Mouse (Mus musculus): ENCODE results near the gene Pilrb2. TPM values are rescaled to one million over a fixed set of nuclear protein-coding genes. Genes with fewer than 3 reads are reported as not detected.

The Pilrb2 gene
- polyA plus RNA-seq, 1 experiment from 2014 or later: 6.2 TPM

DNA sequence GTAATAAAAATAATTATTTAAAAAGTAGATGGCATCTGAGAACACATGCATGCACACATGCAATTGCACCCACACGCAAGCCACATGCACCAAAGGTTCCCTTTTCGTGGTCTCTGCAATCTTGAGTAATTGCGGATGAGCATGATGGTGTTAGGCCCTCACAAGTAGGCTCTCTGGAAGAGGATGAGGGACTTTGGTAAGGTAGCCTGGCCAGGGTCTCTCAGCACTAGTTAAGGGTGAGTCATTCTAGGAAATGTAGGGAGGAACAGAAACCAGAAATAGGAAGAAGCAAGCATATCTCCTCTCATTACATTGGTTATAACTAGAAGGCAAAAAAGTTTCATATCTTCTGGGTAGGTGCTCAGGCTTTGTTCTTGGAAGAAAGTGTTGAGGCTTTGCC lies 46.6 kb downstream of the Pilrb2 start:
- Histone ChIP-seq H3K36me3 (ENCODE audit: insufficient read depth, low read length) (no peaks in the 10 kb centered on the region), H3K4me1 (ENCODE audit: insufficient read depth, low read depth, low read length) (no peaks in the 10 kb centered on the region), H3K4me3 (ENCODE audit: low read depth, low read length) (no peak overlapping the region), H3K27ac (ENCODE audit: low read length) (no peak overlapping the region), H3K27me3 (replicated peaks; ENCODE audit: insufficient read depth, low read length) (no peaks in the 10 kb centered on the region), H3K4me2 (replicated peaks; ENCODE audit: low read depth, low read length) (no peak overlapping the region), H3K9ac (replicated peaks; ENCODE audit: low read depth) (no peak overlapping the region), H3K9me3 (ENCODE audit: low read length) (no peaks in the 10 kb centered on the region)
- ATAC-seq (no peak), DNase-seq (ENCODE audit: low spot score) (no peak)
- TF ChIP-seq EP300 (IDR thresholded peaks at IDR 0.05) (no peak), CTCF (IDR thresholded peaks at IDR 0.05) (no peak)
- 87% methylated on average over 3 of the region's 3 CpGs for WGBS

DNA sequence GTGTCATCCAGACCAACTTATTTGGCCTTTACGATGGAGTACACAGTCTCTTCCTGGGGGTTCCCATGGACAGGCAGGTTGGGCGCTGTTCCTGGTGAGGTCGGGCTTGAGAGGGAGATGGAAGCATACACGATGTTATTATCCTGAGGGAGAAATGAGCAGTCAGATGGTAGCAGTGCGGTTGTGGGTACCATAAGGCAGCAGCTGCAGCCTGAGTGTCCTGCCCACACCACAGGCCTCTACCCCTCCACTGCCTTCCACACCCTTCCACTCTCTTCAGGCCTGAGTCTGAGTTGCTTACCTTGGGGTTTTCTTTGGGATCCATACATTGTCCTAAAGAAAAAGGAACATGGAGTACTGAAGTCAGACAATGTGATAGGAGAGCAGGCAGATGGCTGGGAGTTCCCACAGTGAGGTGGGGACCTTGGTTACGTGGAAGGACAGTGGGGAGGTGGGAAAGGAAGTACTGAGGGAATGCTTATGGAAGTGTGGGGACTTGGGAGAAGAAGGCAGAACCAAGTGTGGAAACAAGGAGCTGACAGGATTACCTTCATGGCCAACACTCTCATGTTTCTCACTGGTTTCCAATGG lies 48.1 kb downstream of the Pilrb2 start:
- Histone ChIP-seq H3K27me3 (replicated peaks; ENCODE audit: insufficient read depth, low read length) (no peaks in the 10 kb centered on the region), H3K27ac (ENCODE audit: low read length) (no peak overlapping the region), H3K4me1 (ENCODE audit: insufficient read depth, low read depth, low read length) (no peaks in the 10 kb centered on the region), H3K4me3 (ENCODE audit: low read depth, low read length) (no peak overlapping the region), H3K36me3 (ENCODE audit: insufficient read depth, low read length) (no peaks in the 10 kb centered on the region), H3K9me3 (ENCODE audit: low read length) (no peaks in the 10 kb centered on the region), H3K9ac (replicated peaks; ENCODE audit: low read depth) (no peak overlapping the region), H3K4me2 (replicated peaks; ENCODE audit: low read depth, low read length) (no peak overlapping the region)
- TF ChIP-seq EP300 (IDR thresholded peaks at IDR 0.05): no peak
- no peak for TF ChIP-seq CTCF (IDR thresholded peaks at IDR 0.05)
- WGBS: 87% methylated on average over 6 of the region's 6 CpGs
- DNase-seq (ENCODE audit: low spot score): no peak
- ATAC-seq: no peak

DNA sequence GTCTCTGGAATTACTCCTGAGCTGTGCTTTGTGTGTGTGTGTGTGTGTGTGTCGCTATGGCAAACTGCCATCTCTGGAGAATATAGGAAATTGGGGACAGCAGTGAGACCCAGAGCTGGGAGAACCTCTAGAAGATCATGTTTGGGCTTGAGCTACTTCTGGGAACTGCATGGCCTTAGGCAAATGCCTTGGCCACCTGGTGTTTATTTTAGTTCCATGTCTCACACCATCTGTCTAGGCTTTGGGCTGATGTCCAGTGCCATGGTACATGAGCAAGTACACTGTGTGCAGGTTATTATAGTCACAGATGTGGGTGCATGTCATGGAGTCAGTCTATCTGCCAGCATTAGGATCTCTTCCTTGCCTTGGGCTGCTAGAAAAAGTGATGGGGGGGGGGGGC lies 49.0 kb downstream of the Pilrb2 start:
- Histone ChIP-seq H3K9ac (replicated peaks; ENCODE audit: low read depth) (no peak overlapping the region), H3K4me3 (ENCODE audit: low read depth, low read length) (no peak overlapping the region), H3K9me3 (ENCODE audit: low read length) (no peaks in the 10 kb centered on the region), H3K36me3 (ENCODE audit: insufficient read depth, low read length) (no peaks in the 10 kb centered on the region), H3K27me3 (replicated peaks; ENCODE audit: insufficient read depth, low read length) (no peaks in the 10 kb centered on the region), H3K27ac (ENCODE audit: low read length) (no peak overlapping the region), H3K4me1 (ENCODE audit: insufficient read depth, low read depth, low read length) (no peaks in the 10 kb centered on the region; the same call in 1 of the 2 replicates), H3K4me2 (replicated peaks; ENCODE audit: low read depth, low read length) (no peak overlapping the region)
- TF ChIP-seq CTCF (IDR thresholded peaks at IDR 0.05) (no peak), EP300 (IDR thresholded peaks at IDR 0.05) (no peak)
- DNase-seq (ENCODE audit: low spot score): no peak
- no peak for ATAC-seq
- WGBS: 82% methylated on average over 1 of the region's 1 CpGs

DNA sequence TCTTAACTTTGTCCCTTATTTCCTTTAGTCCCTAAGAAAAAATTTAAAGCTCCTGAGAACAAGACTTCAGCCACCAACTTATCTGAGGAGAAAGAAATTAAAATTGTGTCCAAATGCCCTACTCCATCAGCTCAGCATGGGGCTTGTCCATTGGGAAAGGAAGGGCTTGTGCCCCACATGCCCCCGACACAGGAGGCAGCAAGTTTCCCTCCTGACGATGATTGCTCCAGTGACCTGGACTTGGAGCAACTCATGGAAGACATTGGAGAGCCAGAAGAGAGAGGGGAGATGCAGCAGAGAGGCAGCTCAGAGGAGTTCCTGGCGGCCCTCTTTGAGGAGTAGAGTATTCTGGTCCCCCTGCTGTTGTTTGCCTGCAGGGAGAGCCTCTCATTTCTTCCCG lies 49.5 kb downstream of the Pilrb2 start:
- Histone ChIP-seq H3K36me3 (ENCODE audit: insufficient read depth, low read length) (no peaks in the 10 kb centered on the region), H3K27me3 (replicated peaks; ENCODE audit: insufficient read depth, low read length) (no peaks in the 10 kb centered on the region), H3K9ac (replicated peaks; ENCODE audit: low read depth) (no peak overlapping the region), H3K27ac (ENCODE audit: low read length) (no peak overlapping the region), H3K4me2 (replicated peaks; ENCODE audit: low read depth, low read length) (no peak overlapping the region), H3K9me3 (ENCODE audit: low read length) (no peaks in the 10 kb centered on the region), H3K4me3 (ENCODE audit: low read depth, low read length) (no peak overlapping the region), H3K4me1 (ENCODE audit: insufficient read depth, low read depth, low read length) (no peaks in the 10 kb centered on the region; the same call in 1 of the 2 replicates)
- ATAC-seq: no peak
- TF ChIP-seq EP300 (IDR thresholded peaks at IDR 0.05) (no peak), CTCF (IDR thresholded peaks at IDR 0.05) (no peak)
- DNase-seq (ENCODE audit: low spot score): no peak
- 74% methylated on average over 4 of the region's 4 CpGs for WGBS

DNA sequence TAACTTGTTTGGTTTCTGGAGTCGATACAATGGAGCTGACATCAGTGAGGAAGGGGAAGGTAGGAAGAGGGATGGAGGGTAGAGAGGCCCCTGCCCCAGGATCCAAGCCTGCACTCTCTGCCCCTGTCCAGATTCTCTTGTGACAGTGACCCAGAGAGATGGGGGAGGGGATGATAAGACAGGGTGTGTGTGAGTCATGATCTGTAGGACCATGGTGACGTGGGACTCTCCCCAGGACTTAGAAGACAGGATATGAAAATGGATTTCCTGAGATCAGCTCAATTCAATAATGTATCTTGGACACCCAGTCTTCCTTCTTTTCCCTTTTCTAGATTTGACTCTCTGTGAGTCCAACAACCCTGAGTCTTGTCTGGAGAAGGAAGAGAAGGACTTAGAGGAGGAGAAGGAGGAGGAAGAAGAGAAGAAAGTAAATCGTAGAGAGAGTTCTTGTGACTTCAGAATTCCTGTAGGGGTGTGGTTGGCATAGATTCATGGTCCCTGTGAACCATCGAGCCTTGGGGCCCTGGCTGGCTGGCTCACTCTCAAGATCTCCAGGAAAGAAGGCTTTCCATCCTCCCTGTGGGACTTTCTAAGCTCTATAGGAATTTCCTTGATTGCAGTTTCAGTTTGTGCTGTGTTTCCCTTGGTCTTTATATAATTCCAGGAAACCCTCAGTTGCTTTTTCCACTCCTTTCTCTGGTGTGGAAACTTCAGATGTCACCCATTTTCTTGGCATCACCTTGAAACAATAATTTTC lies 54.0 kb downstream of the Pilrb2 start:
- TF ChIP-seq EP300 (IDR thresholded peaks at IDR 0.05) (no peak), CTCF (IDR thresholded peaks at IDR 0.05) (no peak)
- Histone ChIP-seq H3K4me1 (ENCODE audit: insufficient read depth, low read depth, low read length) (no peaks in the 10 kb centered on the region; the same call in 1 of the 2 replicates), H3K9ac (replicated peaks; ENCODE audit: low read depth) (no peak overlapping the region), H3K4me2 (replicated peaks; ENCODE audit: low read depth, low read length) (no peak overlapping the region), H3K27me3 (replicated peaks; ENCODE audit: insufficient read depth, low read length) (no peaks in the 10 kb centered on the region), H3K4me3 (ENCODE audit: low read depth, low read length) (no peak overlapping the region), H3K9me3 (ENCODE audit: low read length) (no peaks in the 10 kb centered on the region), H3K36me3 (ENCODE audit: insufficient read depth, low read length) (no peaks in the 10 kb centered on the region), H3K27ac (ENCODE audit: low read length) (no peak overlapping the region)
- ATAC-seq (peak; percentile 43), DNase-seq (ENCODE audit: low spot score) (peak; percentile 48)
- WGBS: 34% methylated on average over 4 of the region's 4 CpGs

Other genes with a start within 250 kb of the Pilrb2 start
- gene Fbxo24, start 242.8 kb downstream of the Pilrb2 start, polyA plus RNA-seq (2015; fragmentation: Nextera tagmentation; extraction: Ambion mirVana): 0.19 and 0.51 TPM in 2 replicates
- 47.4 and 50.7 TPM in 2 replicates for gene Lrch4, start 242.7 kb downstream of the Pilrb2 start, polyA plus RNA-seq (2015; fragmentation: Nextera tagmentation; extraction: Ambion mirVana)
- gene Gm20605, start 242.6 kb downstream of the Pilrb2 start, polyA plus RNA-seq (2015; fragmentation: Nextera tagmentation; extraction: Ambion mirVana): 11.6 and 12.3 TPM in 2 replicates
- 12.3 and 13.2 TPM in 2 replicates for gene Sap25, start 230.5 kb downstream of the Pilrb2 start, polyA plus RNA-seq (2015; fragmentation: Nextera tagmentation; extraction: Ambion mirVana)
- gene Irs3, start 226.1 kb downstream of the Pilrb2 start, polyA plus RNA-seq (2015; fragmentation: Nextera tagmentation; extraction: Ambion mirVana): 0.80 and 0.96 TPM in 2 replicates
- 14.2 and 14.9 TPM in 2 replicates for gene Agfg2, start 187.1 kb downstream of the Pilrb2 start, polyA plus RNA-seq (2015; fragmentation: Nextera tagmentation; extraction: Ambion mirVana)
- 0.51 and 0.65 TPM in 2 replicates for gene Nyap1, start 130.2 kb downstream of the Pilrb2 start, polyA plus RNA-seq (2015; fragmentation: Nextera tagmentation; extraction: Ambion mirVana)
- gene Tsc22d4, start 126.1 kb downstream of the Pilrb2 start, polyA plus RNA-seq (2015; fragmentation: Nextera tagmentation; extraction: Ambion mirVana): 119 and 129 TPM in 2 replicates
- 28.8 and 29.8 TPM in 2 replicates for gene Ppp1r35, start 93.0 kb downstream of the Pilrb2 start, polyA plus RNA-seq (2015; fragmentation: Nextera tagmentation; extraction: Ambion mirVana)
- 12.2 and 13.7 TPM in 2 replicates for gene Mepce, start 84.2 kb downstream of the Pilrb2 start, polyA plus RNA-seq (2015; fragmentation: Nextera tagmentation; extraction: Ambion mirVana)
- 2.4 and 4.3 TPM in 2 replicates for gene Zcwpw1, start 84.0 kb downstream of the Pilrb2 start, polyA plus RNA-seq (2015; fragmentation: Nextera tagmentation; extraction: Ambion mirVana)
- 12.5 and 12.6 TPM in 2 replicates for gene Pilra, start 35.5 kb downstream of the Pilrb2 start, polyA plus RNA-seq (2015; fragmentation: Nextera tagmentation; extraction: Ambion mirVana)
- 3.6 and 4.7 TPM in 2 replicates for gene Pilrb1, start 13.7 kb downstream of the Pilrb2 start, polyA plus RNA-seq (2015; fragmentation: Nextera tagmentation; extraction: Ambion mirVana)
- 2.1 and 2.6 TPM in 2 replicates for gene Cyp3a13, start 49.8 kb upstream of the Pilrb2 start, polyA plus RNA-seq (2015; fragmentation: Nextera tagmentation; extraction: Ambion mirVana)
- gene Gjc3, start 91.3 kb upstream of the Pilrb2 start, polyA plus RNA-seq (2015; fragmentation: Nextera tagmentation; extraction: Ambion mirVana): not detected in 2 replicates
- gene Azgp1, start 109.7 kb upstream of the Pilrb2 start, polyA plus RNA-seq (2015; fragmentation: Nextera tagmentation; extraction: Ambion mirVana): 0.20 and 0.82 TPM in 2 replicates
- gene Smok3a, start 149.4 kb upstream of the Pilrb2 start, polyA plus RNA-seq (2015; fragmentation: Nextera tagmentation; extraction: Ambion mirVana): not detected in 2 replicates
- gene Smok3b, start 149.6 kb upstream of the Pilrb2 start, polyA plus RNA-seq (2015; fragmentation: Nextera tagmentation; extraction: Ambion mirVana): not detected in 2 replicates
- gene Smok3c, start 181.4 kb upstream of the Pilrb2 start, polyA plus RNA-seq (2015; fragmentation: Nextera tagmentation; extraction: Ambion mirVana): not detected in 2 replicates
- gene Zkscan1, start 213.3 kb upstream of the Pilrb2 start, polyA plus RNA-seq (2015; fragmentation: Nextera tagmentation; extraction: Ambion mirVana): 8.1 and 8.2 TPM in 2 replicates
- gene Zscan21, start 245.1 kb upstream of the Pilrb2 start, polyA plus RNA-seq (2015; fragmentation: Nextera tagmentation; extraction: Ambion mirVana): 32.1 and 35.1 TPM in 2 replicates